Mouse (Mus musculus) kidney, adult 2 months (tissue): ENCODE measurements at regions not wholly inside any gene's neighbourhood (a gene's known extent, or its start where the extent isn't known, plus 50 kb on each side); places are given as distances from the start of the nearest gene placed in this dataset.

Source experiments
- DNase-seq: peaks from one replicate; pipeline ENCODE4 v3.0.0; 2021
- H3K27ac ChIP-seq: fragments of 200-500 bp; 2 replicates; pipeline ENCODE4 v1.5.1; 2012; ENCODE audit warnings: low read depth, low read length, control low read depth, inconsistent platforms; ENCODE audit not compliant: insufficient read depth
- H3K27me3 ChIP-seq: fragments of 200-500 bp; replicated peaks from 2 replicates; pipeline ENCODE4 v1.6.1; 2012; ENCODE audit warnings: mild to moderate bottlenecking, moderate library complexity, low read length, inconsistent platforms; ENCODE audit not compliant: control insufficient read depth, insufficient read depth
- H3K36me3 ChIP-seq: fragments of 200-500 bp; 2 replicates; pipeline ENCODE4 v1.6.1; 2012; ENCODE audit warnings: mild to moderate bottlenecking, moderate library complexity, low read length, inconsistent platforms; ENCODE audit not compliant: control insufficient read depth, insufficient read depth
- H3K4me1 ChIP-seq: fragments of 200-500 bp; 2 replicates; pipeline ENCODE4 v1.6.1; 2011; ENCODE audit warnings: low read length; ENCODE audit not compliant: control insufficient read depth, insufficient read depth
- H3K4me3 ChIP-seq: fragments of 200-500 bp; 2 replicates; pipeline ENCODE4 v1.5.1; 2011; ENCODE audit warnings: mild to moderate bottlenecking, low read depth, low read length, control low read depth; ENCODE audit not compliant: insufficient read depth
- CTCF ChIP-seq: fragments of 200-500 bp; conservative IDR thresholded peaks from 2 replicates; pipeline ENCODE4 v1.5.1; 2011; ENCODE audit warnings: low read depth, mild to moderate bottlenecking, control low read depth, low read length, moderate library complexity, mixed read lengths; ENCODE audit not compliant: insufficient read depth, insufficient read length
- POLR2A ChIP-seq: fragments of 200-500 bp; IDR thresholded peaks from one replicate; pipeline ENCODE4 v1.6.1; 2011; ENCODE audit warnings: low read depth, low read length, control low read depth
- WGBS: fragments of 180-500 bp; shearing (Covaris S2); methylation state at CpG from one replicate; pipeline ENCODE4 v1.1.7; 2018; 5-methylcytosine and 5-hydroxymethylcytosine counted together

DNA sequence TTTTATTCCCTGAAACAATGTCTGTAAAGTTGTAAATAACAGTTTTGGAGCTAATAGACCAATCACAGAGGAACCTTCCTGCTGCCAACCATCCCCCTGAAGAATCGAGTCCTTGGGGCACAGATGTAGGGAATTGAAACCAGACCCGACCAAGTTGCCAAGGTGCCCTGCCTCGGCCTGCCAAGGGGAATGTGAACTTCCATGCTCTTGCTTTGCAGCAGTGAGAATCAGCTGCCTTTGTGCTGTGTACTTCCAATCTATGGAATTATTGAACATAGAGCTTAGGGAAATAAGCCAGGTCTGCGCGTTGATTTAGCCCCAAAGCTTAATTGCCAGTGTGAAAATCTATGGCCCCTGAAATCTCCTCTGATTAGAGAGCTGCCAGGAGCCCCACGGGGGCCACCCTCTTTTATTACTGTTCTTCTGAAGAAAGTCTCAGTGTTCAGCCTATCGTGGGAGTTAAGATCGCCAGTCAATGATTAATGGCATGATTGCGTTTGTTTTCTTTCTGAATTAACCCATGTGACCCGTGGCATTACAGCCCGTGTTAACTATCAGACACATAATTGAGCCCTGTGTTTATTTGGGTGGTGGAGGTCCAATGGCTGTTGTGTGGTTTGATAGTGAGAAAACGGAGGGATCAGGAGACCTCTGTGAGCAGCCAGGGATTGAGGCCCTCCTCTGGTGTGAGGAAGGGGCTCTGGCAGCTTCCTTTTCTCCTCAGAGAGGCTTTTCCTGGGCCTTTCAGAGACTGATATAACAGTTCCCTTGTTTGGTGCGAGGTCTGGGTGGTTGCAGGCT, 266.9 kb downstream of the Tbc1d1 start:
- Histone ChIP-seq H3K4me1 (0 out of 2 replicates have a peak, but pooled peaks cover 4% of the 10 kb centered on the region), H3K36me3 (no peaks in the 10 kb centered on the region), H3K27ac (no peak overlapping the region), H3K27me3 (no peaks in the 10 kb centered on the region), H3K4me3 (no peak overlapping the region)
- WGBS = 28% methylated on average over 13 of the region's 13 CpGs
- peak; percentile 62 for DNase-seq
- TF ChIP-seq POLR2A (no peak), CTCF (no peak)

DNA sequence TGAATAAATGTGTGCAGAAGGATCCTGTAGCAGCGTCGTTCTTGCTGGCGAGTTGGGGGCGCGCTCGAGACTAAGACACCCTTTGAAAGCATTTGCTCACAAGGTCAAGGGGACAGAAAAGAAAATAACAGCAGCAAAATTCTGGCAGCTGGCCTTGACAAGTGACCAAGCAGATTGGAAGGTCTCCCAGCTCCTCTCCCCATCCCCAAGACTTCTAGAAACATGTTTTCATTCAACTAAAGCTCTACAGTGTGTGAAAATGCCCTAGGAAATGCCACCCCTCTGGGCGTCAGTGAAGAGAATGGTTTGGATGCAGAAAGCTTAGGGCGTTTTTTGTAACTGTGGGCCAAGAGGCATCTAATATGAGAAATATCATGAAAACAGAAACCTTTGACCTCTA, 272.7 kb downstream of the Tbc1d1 start:
- H3K4me3 ChIP-seq = no peak overlapping the region
- DNase-seq = peak; percentile 24
- H3K27ac ChIP-seq = no peak overlapping the region
- H3K27me3 ChIP-seq = no peaks in the 10 kb centered on the region
- 72% methylated on average over 8 of the region's 8 CpGs for WGBS
- no peaks in the 10 kb centered on the region for H3K4me1 ChIP-seq
- TF ChIP-seq CTCF (no peak), POLR2A (no peak)
- no peaks in the 10 kb centered on the region for H3K36me3 ChIP-seq

DNA sequence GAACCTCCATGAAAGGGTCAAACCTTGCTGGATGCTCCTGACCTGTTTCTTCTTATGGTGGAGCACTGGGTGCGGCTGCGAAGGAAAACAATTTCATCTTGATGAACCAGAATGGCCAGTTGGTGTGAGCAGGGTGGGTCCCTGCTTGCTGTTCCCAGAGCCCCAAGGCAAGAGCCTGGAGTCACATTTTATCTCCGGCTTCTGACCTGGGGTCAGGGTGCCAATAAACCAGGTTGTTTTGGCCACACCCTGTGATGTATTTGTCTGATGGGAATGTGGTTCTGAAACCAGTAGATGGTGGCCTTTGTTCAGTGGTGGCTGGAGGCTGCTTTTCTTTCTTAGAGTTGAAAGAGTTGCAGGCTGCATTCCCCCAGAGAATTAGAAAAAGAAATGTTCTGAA, 274.4 kb downstream of the Tbc1d1 start:
- Histone ChIP-seq H3K27ac (no peak overlapping the region), H3K4me3 (no peak overlapping the region), H3K4me1 (no peaks in the 10 kb centered on the region), H3K27me3 (no peaks in the 10 kb centered on the region), H3K36me3 (no peaks in the 10 kb centered on the region)
- no peak for DNase-seq
- TF ChIP-seq CTCF (no peak), POLR2A (no peak)
- 76% methylated on average over 3 of the region's 3 CpGs for WGBS

DNA sequence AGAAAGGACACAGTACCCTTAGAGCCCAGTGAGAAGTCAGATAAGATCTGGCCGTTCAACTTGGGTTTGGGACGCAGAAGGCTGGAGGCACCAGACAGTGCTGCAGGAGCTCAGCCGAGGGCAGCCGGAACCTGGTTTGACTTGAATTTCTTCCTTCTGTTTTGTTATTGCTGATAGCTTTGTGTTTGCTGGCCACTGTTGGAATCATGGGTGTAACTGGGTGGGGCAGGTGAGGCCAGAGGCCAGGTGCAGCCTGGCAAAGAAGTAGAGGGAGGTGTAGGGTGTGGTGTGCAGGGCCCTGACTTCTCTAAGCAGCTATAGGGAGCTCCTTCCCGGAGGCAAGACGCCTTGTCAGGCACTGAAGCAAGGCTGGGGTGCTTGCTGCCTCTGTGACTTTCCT, 275.5 kb downstream of the Tbc1d1 start:
- Histone ChIP-seq H3K27ac (no peak overlapping the region; the same call in 1 of the 2 replicates), H3K4me3 (no peak overlapping the region), H3K27me3 (no peaks in the 10 kb centered on the region), H3K36me3 (no peaks in the 10 kb centered on the region), H3K4me1 (no peaks in the 10 kb centered on the region)
- 73% methylated on average over 6 of the region's 6 CpGs for WGBS
- peak; percentile 30 for DNase-seq
- TF ChIP-seq POLR2A (no peak), CTCF (no peak)

DNA sequence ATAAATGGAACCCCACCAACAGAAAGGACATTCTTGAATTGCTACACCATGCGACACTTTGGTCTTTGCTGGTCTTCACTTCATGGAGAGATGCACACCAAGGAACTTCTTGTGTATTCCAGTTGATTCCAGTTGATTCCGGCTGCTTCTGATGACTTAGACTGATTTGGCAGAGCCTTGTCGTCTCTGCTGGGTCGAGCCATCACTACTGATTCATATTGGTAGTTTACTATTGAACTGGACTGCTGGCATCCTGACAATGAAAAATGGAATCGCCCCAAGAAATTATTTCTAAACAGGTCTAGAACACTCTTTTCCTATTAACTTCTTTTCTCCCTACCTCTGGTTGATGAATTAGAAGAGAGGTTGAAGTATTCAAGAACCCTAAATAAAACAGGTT, 277.7 kb downstream of the Tbc1d1 start:
- H3K27ac ChIP-seq = no peak overlapping the region
- H3K4me1 ChIP-seq = peaks cover 3% of the 10 kb centered on the region
- H3K36me3 ChIP-seq = no peaks in the 10 kb centered on the region
- H3K27me3 ChIP-seq = no peaks in the 10 kb centered on the region
- H3K4me3 ChIP-seq = no peak overlapping the region
- 83% methylated on average over 5 of the region's 5 CpGs for WGBS
- TF ChIP-seq POLR2A (no peak), CTCF (no peak)
- DNase-seq = no peak

DNA sequence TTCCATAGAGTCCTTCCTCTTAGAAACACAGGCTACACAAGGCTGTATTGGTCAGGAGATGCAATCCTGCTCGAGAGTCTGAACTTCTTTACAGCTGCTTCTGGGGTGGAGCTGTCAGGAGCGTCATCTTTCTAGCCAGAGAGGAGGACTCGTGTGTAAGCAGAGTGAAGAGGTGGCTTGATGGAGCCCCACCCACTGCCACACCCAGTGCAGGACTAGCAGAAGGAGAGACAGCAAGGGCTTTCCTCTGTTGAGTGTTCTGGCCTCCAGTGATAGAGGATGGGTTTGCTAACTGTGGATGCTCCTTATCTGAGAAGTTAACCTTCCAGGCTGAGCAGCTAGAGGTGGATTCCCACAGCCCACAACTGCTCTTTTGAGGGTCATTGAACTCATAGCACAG, 279.4 kb downstream of the Tbc1d1 start:
- H3K4me1 ChIP-seq = peaks cover 5% of the 10 kb centered on the region
- no peak for DNase-seq
- no peak overlapping the region for H3K4me3 ChIP-seq
- TF ChIP-seq POLR2A = no peak
- no peak for TF ChIP-seq CTCF
- no peaks in the 10 kb centered on the region for H3K36me3 ChIP-seq
- H3K27me3 ChIP-seq = no peaks in the 10 kb centered on the region
- 80% methylated on average over 3 of the region's 3 CpGs for WGBS
- H3K27ac ChIP-seq = no peak overlapping the region

DNA sequence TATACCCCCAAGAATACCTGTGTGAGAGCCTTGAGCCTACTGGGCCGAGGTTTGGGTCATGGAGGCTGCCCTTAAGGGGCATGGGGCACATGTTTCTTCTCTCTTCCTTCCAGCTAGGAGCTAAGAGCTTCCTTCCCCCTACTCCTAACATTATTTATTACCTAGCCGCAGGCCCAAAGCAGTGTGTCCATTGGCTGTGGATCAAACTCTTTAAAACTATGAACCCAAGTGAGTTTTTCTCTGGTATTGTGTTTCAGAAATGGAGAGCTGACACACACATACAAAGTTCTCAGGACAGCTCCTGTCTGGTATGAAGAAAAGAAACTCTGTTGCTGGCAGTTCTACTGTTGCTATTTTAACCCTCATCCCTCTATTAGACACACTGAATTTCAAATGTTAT, 279.9 kb downstream of the Tbc1d1 start:
- Histone ChIP-seq H3K4me3 (no peak overlapping the region), H3K4me1 (peaks cover 5% of the 10 kb centered on the region), H3K36me3 (no peaks in the 10 kb centered on the region), H3K27ac (no peak overlapping the region), H3K27me3 (no peaks in the 10 kb centered on the region)
- TF ChIP-seq CTCF (no peak), POLR2A (no peak)
- no peak for DNase-seq
- 43% methylated on average over 2 of the region's 2 CpGs for WGBS
